Mouse (Mus musculus): Measurements from ENCODE around the gene Rubcn.
"Not testable (repeated sequence)": the region's sequence is repeated elsewhere in the genome, so short reads cannot be mapped to it uniquely, and the experiment has no call there.

Gene Rubcn

DNA sequence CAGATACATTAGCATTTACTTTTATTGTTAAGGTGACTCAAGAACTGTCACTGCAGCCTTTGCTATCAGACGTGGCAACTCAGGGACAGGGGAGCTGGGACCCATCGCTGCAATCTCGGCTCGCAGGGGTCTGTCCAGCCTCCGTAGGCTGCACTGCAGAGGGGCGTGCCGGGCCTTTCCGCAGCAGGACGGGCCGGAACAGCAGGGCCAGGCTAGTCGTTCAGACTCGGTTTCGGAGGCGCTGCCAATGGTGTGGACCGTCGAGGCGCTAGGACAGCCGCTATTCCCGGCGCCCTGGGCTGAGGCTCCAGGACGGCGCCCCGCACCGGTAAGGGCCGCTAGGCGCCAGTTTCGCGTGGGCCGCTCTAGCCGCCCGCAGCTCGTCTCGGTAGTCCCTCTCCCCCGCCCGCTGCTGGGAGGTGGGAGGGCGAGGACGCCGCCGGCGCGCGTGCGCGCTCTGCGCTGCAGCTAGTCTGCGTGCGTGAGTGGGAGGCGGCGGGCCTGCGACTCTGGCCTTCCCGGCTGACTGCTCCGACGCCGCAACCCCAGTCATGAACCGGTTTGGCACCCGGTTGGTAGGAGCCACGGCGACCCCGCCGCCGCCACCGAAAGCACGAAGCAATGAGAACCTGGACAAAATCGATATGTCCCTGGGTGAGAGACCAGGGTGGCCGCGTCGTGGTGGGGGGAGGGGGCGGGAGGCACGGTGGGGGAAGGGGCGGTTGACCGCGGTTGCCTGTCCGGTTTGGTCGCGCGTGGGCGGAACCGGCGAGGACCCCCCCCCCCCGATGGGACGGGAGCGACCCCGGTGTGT is at the start of gene Rubcn, which contains the start of gene Fyttd1:
Gene Rubcn (minus strand): TSS at position 424 of the 814 bp plus-strand sequence.
Gene Fyttd1 (plus strand): TSS at position 158 of the 814 bp plus-strand sequence.
- in situ Hi-C loops (cut with MboI; ENCODE audit: low pct_unique_long_range_greater_than_20kb in 1 of 2, low sequenced_read_pairs in 2 of 2, unreplicated experiment in 1 of 2), result no loop called here

GRCm38 (mm10) chr16:32927044-32927443 is 49.5 kb upstream of the Rubcn start:
- in situ Hi-C loops (cut with MboI; ENCODE audit: low pct_unique_long_range_greater_than_20kb in 1 of 2, low sequenced_read_pairs in 2 of 2, unreplicated experiment in 1 of 2), result no loop called here

DNA sequence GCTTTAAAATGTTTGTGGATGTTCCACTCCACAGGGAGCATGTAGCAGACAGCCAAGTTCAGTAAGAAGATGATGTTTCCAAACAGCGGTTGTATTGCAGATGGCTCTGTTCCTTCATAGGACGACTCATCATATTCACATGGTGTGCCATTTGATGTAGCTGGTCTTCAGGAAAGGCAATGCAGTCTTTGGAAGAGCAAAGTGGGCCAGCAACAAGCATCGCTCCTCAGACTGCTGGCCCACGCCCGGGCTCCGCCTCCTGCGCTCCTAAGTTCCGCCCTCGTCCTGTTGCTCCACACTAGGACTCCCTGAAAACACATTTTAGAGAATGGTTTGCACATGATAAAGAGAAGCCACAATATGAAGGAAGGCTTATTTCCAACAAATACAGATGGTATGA is 49.1 kb upstream of the Rubcn start:
- in situ Hi-C loops (cut with MboI; ENCODE audit: low pct_unique_long_range_greater_than_20kb in 1 of 2, low sequenced_read_pairs in 2 of 2, unreplicated experiment in 1 of 2), result not testable (repeated sequence)

- in situ Hi-C loops (cut with MboI; ENCODE audit: low pct_unique_long_range_greater_than_20kb in 1 of 2, low sequenced_read_pairs in 2 of 2, unreplicated experiment in 1 of 2), result no loop called here
Measured at GRCm38 (mm10) chr16:32915292-32916068, 37.9 kb upstream of the Rubcn start.

DNA sequence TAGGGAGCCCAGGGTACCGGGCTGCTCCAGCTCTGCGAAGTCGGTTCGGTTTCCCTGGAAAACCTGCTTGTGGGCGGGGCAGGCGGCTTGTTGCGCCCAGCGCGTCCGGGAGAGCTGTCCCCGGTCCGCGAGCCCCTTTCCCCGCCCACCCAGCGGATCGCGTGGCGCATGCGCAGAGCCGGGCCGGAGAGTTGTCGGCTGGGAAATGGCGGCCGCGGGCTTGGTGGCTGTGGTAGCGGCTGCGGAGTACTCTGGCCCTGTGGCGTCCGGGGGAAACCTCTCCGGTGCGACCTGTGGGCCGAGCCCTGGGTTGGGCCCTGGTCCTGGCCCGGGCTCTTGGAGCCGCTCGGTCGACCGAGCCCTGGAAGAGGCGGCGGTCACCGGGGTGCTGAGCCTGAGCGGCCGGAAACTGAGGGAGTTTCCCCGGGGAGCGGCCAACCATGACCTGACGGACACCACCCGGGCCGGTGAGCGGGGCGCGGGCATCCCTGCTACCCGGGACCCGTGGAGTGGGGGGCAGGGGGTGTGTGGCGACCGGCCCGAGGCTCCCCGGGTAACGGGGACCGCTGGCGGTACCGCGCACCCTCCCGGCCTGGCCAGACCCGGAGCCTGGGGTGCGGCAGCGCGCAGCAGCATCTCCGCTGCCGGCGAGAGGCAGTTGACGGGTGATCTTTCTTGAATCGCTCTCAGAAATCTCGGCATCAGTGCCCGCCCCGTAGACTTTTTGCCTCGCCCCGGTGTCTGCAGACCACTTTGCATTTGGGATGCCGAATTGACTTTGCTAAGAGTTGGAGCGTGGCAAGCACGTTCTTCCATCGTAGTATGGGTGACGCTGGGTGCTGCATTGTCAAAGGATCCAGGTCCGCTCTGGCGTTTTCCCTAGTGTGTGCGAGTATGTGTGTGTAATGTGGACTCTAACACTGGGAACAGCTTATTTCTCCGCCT is 36.6 kb upstream of the Rubcn start, which contains the start of gene Lrch3:
Gene Lrch3 (plus strand): TSS at position 164 of the 945 bp plus-strand sequence.
- in situ Hi-C loops (cut with MboI; ENCODE audit: low pct_unique_long_range_greater_than_20kb in 1 of 2, low sequenced_read_pairs in 2 of 2, unreplicated experiment in 1 of 2), result no loop called here

GRCm38 (mm10) chr16:32913212-32913611 is 35.6 kb upstream of the Rubcn start:
- in situ Hi-C loops (cut with MboI; ENCODE audit: low pct_unique_long_range_greater_than_20kb in 1 of 2, low sequenced_read_pairs in 2 of 2, unreplicated experiment in 1 of 2), result no loop called here

DNA sequence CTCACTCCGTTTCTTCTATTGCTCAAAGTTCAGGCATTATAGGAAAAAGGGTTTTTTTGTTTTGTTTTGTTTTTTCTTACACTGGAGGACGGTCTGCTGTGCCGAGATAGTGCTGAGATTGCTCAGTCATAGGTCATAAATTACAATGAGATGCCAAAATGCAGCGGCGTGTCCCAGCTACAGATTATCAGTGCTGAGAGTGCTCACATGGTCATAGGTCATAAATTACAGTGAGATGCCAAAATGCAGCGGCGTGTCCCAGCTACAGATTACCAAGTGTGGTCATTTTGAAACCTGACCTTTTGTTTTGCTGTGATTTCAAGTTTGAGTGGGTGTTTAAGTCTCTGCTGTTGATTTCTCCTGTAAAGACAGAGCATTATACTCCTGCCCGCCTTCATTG is 29.2 kb upstream of the Rubcn start:
- in situ Hi-C loops (cut with MboI; ENCODE audit: low pct_unique_long_range_greater_than_20kb in 1 of 2, low sequenced_read_pairs in 2 of 2, unreplicated experiment in 1 of 2), result no loop called here

DNA sequence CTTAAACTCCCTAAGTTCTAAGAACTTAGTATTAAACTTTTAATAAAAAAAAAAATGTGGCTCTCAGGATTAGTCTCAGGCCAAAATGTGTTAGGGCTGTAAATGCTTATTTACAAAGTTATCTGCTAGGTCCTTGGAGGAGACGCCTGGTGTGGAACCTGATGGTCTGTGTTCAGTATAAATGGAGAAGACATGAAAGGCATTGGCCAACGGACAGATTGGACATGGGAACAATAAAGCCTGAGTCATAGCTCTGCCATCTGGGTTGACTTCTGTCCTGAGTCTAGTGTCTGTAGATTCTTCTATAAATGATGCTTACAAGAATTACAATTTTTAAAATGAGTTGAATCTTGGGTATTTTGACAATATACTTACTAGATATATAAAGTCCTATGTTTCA is 28.6 kb upstream of the Rubcn start:
- in situ Hi-C loops (cut with MboI; ENCODE audit: low pct_unique_long_range_greater_than_20kb in 1 of 2, low sequenced_read_pairs in 2 of 2, unreplicated experiment in 1 of 2), result no loop called here

- in situ Hi-C loops (cut with MboI; ENCODE audit: low pct_unique_long_range_greater_than_20kb in 1 of 2, low sequenced_read_pairs in 2 of 2, unreplicated experiment in 1 of 2), result no loop called here
Measured at GRCm38 (mm10) chr16:32902051-32902428, 24.5 kb upstream of the Rubcn start.

DNA sequence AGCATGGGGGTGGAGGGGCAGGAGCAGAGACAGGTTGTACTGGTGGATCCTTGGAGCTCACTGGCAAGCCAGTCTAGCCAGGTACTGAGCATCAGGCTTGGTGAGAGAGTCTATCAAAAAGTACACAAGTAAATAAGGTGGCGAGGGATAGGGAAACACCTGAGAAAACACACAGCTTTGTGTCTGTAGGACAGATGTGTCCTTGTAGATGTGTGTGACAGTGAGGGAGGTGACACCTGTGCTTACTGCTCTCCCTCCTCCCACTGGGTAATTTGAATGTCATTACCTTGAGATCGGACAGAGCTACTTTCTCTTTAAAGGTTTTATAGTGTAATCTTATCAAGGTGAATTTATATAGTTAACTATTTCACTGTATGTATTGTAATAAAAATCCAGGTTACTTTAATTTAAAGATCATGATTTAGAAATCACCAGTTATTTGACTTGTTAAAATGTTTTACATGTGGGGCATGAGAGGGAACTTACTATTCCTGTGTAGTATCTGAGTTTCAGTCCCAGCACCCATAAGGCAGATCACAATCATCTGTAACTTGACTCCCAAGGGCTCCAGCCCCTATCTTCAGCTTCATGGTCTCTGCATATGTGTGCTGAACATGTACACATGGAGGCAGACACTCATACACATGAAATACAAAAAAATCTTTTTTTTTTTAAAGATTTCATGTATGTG is 23.9 kb upstream of the Rubcn start:
- in situ Hi-C loops (cut with MboI; ENCODE audit: low pct_unique_long_range_greater_than_20kb in 1 of 2, low sequenced_read_pairs in 2 of 2, unreplicated experiment in 1 of 2), result no loop called here

GRCm38 (mm10) chr16:32896126-32896525 is 18.6 kb upstream of the Rubcn start:
- in situ Hi-C loops (cut with MboI; ENCODE audit: low pct_unique_long_range_greater_than_20kb in 1 of 2, low sequenced_read_pairs in 2 of 2, unreplicated experiment in 1 of 2), result no loop called here

- in situ Hi-C loops (cut with MboI; ENCODE audit: low pct_unique_long_range_greater_than_20kb in 1 of 2, low sequenced_read_pairs in 2 of 2, unreplicated experiment in 1 of 2), result no loop called here
Measured at GRCm38 (mm10) chr16:32889881-32890280, 12.3 kb upstream of the Rubcn start.

DNA sequence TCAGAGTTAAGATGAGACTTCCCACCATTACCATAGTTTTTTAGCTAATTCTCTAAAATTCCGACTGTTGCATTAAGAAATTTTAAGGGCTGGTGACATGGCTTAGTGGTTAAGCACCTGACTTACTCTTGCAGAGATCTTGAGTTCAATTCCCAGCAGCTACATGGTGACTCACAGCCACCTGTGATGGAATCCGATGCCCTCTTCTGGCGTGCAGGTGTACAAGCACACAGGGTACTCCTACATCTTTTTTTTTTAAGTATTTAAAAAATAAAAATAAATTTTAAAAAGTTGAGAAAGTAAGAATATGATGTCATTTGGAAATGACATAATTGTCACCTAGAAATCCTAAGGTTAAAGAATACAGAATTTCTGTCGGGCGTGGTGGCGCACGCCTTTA is 10.4 kb upstream of the Rubcn start:
- in situ Hi-C loops (cut with MboI; ENCODE audit: low pct_unique_long_range_greater_than_20kb in 1 of 2, low sequenced_read_pairs in 2 of 2, unreplicated experiment in 1 of 2), result no loop called here

GRCm38 (mm10) chr16:32881538-32881937 is 4.0 kb upstream of the Rubcn start:
- in situ Hi-C loops (cut with MboI; ENCODE audit: low pct_unique_long_range_greater_than_20kb in 1 of 2, low sequenced_read_pairs in 2 of 2, unreplicated experiment in 1 of 2), result loop anchor here in 1 of 2 experiments (5.0 kb wide), 1 partner anchor 69 kb away; the partner anchor contains the start of gene Smbd1

DNA sequence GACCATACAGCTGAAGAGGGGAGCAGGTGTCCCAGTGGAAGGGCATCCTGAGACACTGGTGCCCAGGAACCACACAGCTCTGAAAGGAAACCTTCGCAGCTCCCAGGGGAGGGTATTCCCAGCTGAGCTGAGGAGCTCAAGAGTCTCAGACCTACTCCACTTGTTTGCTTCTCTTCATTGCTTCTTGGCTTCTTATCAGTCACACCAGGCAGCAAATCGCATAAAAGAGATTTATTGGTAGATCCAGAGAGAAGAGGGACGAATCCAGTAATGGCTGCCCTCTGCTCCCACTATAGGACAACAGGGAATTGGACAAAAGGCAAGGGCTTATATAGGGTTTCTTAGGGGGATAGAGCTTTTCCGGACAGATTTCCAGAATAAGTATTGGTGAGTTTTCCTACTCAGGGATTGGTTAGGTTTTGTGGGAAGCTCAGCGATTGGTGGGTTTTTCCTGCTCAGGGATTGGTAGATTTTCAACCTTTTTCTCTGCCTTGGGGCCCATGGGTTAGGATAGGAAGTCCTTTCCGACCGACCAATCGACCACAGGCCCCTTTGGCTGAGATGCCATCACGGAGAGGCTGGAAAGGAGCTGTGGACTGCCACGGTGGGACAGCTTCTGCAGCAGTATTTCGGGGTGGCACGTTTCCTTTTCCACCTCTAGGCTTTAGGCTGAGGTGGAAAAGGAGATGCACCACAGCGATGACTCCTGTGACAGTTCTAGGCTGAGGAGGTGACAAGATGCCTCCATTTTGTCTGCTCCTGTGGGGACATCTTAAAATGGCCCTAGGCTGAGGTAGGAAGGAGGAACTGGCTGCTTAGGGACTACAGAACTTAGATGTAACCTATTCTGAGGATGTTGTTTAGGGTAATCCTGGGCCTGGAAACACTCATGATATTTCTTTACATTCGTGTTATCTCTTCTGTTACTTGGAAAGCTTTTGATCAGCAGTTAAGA is 1.7 kb upstream of the Rubcn start:
- in situ Hi-C loops (cut with MboI; ENCODE audit: low pct_unique_long_range_greater_than_20kb in 1 of 2, low sequenced_read_pairs in 2 of 2, unreplicated experiment in 1 of 2), result no loop called here

DNA sequence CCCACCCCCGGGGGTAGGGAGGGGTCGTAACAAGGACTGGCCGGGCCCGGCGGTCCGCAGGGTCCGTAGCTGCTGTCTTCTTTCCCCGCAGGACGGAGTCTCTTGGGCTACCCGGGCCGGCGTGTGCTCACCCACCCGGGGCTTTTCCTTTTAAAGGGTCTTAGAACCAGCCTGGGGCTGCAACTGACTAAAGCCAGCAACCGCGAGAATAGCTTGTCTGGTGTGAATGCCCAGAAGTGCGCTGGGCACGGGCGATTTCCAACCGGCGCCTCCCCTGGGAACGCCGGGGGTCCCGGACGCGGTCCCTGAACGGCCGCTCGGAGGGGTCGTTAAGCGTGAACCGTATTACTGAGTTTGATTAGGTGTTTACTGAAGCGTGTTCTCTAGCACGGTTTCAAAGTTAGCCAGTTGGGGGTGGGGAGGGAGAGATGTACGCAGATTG is 612 bp upstream of the Rubcn start:
- in situ Hi-C loops (cut with MboI; ENCODE audit: low pct_unique_long_range_greater_than_20kb in 1 of 2, low sequenced_read_pairs in 2 of 2, unreplicated experiment in 1 of 2), result no loop called here

- in situ Hi-C loops (cut with MboI; ENCODE audit: low pct_unique_long_range_greater_than_20kb in 1 of 2, low sequenced_read_pairs in 2 of 2, unreplicated experiment in 1 of 2), result no loop called here
Measured at GRCm38 (mm10) chr16:32876831-32877230, 735 bp downstream of the Rubcn start.
